Mouse (Mus musculus) T-helper 2 cell (primary cell): Measurements from ENCODE around the gene Zfp362.

Experiments
- in situ Hi-C: fragments of 300-600 bp; cut with MboI, MseI; formaldehyde crosslinking; loops from one replicate; pipeline ENCODE4 v1.15.1; 2025; ENCODE audit warnings: high pct_unique_total_duplicates

Zfp362 gene

GRCm38 (mm10) chr4:128806043-128806826 lies at the start of gene Zfp362:
Gene Zfp362, minus strand, starts transcription at chr4:128806045.
- in situ Hi-C loops: no loop called here

GRCm38 (mm10) chr4:128855613-128856040 lies 49.8 kb upstream of the Zfp362 start:
- in situ Hi-C loops: loop anchor here (10.0 kb wide), 2 partner anchors 91 to 141 kb away; no protein-coding TSS in a partner anchor

GRCm38 (mm10) chr4:128853117-128853516 lies 47.3 kb upstream of the Zfp362 start:
- in situ Hi-C loops: loop anchor here (10.0 kb wide), 2 partner anchors 88 to 138 kb away; no protein-coding TSS in a partner anchor

- in situ Hi-C loops: loop anchor here (10.0 kb wide), 2 partner anchors 88 to 138 kb away; no protein-coding TSS in a partner anchor
These were observed 46.5 kb upstream of the Zfp362 start for GRCm38 (mm10) chr4:128852266-128852887.

- in situ Hi-C loops: loop anchor here (10.0 kb wide), 2 partner anchors 85 to 135 kb away; no protein-coding TSS in a partner anchor
These were observed 43.8 kb upstream of the Zfp362 start for GRCm38 (mm10) chr4:128849686-128850085.

GRCm38 (mm10) chr4:128848961-128849360 lies 43.1 kb upstream of the Zfp362 start:
- in situ Hi-C loops: no loop called here

- in situ Hi-C loops: no loop called here
These were observed 39.6 kb upstream of the Zfp362 start for GRCm38 (mm10) chr4:128845367-128845973.

GRCm38 (mm10) chr4:128844566-128844965 lies 38.7 kb upstream of the Zfp362 start:
- in situ Hi-C loops: no loop called here

- in situ Hi-C loops: no loop called here
These were observed 35.4 kb upstream of the Zfp362 start for GRCm38 (mm10) chr4:128841259-128841658.

GRCm38 (mm10) chr4:128839811-128840738 lies 34.2 kb upstream of the Zfp362 start:
- in situ Hi-C loops: no loop called here

GRCm38 (mm10) chr4:128838202-128838601 lies 32.4 kb upstream of the Zfp362 start:
- in situ Hi-C loops: no loop called here

GRCm38 (mm10) chr4:128824131-128824530 lies 18.3 kb upstream of the Zfp362 start:
- in situ Hi-C loops: no loop called here

GRCm38 (mm10) chr4:128820568-128820967 lies 14.7 kb upstream of the Zfp362 start:
- in situ Hi-C loops: no loop called here

GRCm38 (mm10) chr4:128817011-128817410 lies 11.2 kb upstream of the Zfp362 start:
- in situ Hi-C loops: no loop called here

- in situ Hi-C loops: no loop called here
These were observed 5.7 kb upstream of the Zfp362 start for GRCm38 (mm10) chr4:128811382-128812056.

GRCm38 (mm10) chr4:128806827-128807179 lies 958 bp upstream of the Zfp362 start:
- in situ Hi-C loops: no loop called here

GRCm38 (mm10) chr4:128805150-128806042 lies 449 bp downstream of the Zfp362 start:
- in situ Hi-C loops: no loop called here

- in situ Hi-C loops: no loop called here
These were observed 1.3 kb downstream of the Zfp362 start for GRCm38 (mm10) chr4:128804426-128805149.

- in situ Hi-C loops: no loop called here
These were observed 2.3 kb downstream of the Zfp362 start for GRCm38 (mm10) chr4:128803569-128803968.
